Mouse (Mus musculus) adipocyte (in vitro differentiated cells): ENCODE results near the gene Dst.

Experiments
- DNase-seq: peaks from one replicate; pipeline ENCODE4 v3.0.0-alpha.2; 2016; ENCODE audit warnings: low spot score

Dst gene

GRCm38 (mm10) chr1:33980420-33980819 is 72.4 kb downstream of the Dst start:
- no peak for DNase-seq

GRCm38 (mm10) chr1:33989643-33990042 is 81.6 kb downstream of the Dst start:
- no peak for DNase-seq

- DNase-seq: no peak
Observed at GRCm38 (mm10) chr1:33991067-33991466, 83.0 kb downstream of the Dst start.

- no peak for DNase-seq
Observed at GRCm38 (mm10) chr1:33992810-33993209, 84.8 kb downstream of the Dst start.

GRCm38 (mm10) chr1:33994201-33994600 is 86.2 kb downstream of the Dst start:
- DNase-seq: no peak

- no peak for DNase-seq
Observed at GRCm38 (mm10) chr1:33995386-33995785, 87.4 kb downstream of the Dst start.

- DNase-seq: no peak
Observed at GRCm38 (mm10) chr1:33996105-33996887, 88.3 kb downstream of the Dst start.

GRCm38 (mm10) chr1:34002321-34002720 is 94.3 kb downstream of the Dst start:
- no peak for DNase-seq

GRCm38 (mm10) chr1:34002970-34003369 is 94.9 kb downstream of the Dst start:
- no peak for DNase-seq

- no peak for DNase-seq
Observed at GRCm38 (mm10) chr1:34005238-34005725, 97.3 kb downstream of the Dst start.

GRCm38 (mm10) chr1:34005726-34006638 is 98.0 kb downstream of the Dst start:
- peak; percentile 89 for DNase-seq

GRCm38 (mm10) chr1:34006828-34007361 is 98.9 kb downstream of the Dst start:
- DNase-seq: no peak

GRCm38 (mm10) chr1:34007379-34007778 is 99.4 kb downstream of the Dst start:
- DNase-seq: no peak

GRCm38 (mm10) chr1:34011051-34011677 is 103.1 kb downstream of the Dst start:
- DNase-seq: peak; percentile 61

GRCm38 (mm10) chr1:34011821-34012271 is 103.8 kb downstream of the Dst start:
- peak; percentile 61 for DNase-seq

- peak; percentile 64 for DNase-seq
Observed at GRCm38 (mm10) chr1:34013490-34013889, 105.5 kb downstream of the Dst start.

- DNase-seq: no peak
Observed at GRCm38 (mm10) chr1:34016780-34017179, 108.8 kb downstream of the Dst start.

- DNase-seq: no peak
Observed at GRCm38 (mm10) chr1:34017323-34017722, 109.3 kb downstream of the Dst start.

GRCm38 (mm10) chr1:34020599-34020998 is 112.6 kb downstream of the Dst start:
- no peak for DNase-seq

- no peak for DNase-seq
Observed at GRCm38 (mm10) chr1:34021574-34021973, 113.5 kb downstream of the Dst start.

GRCm38 (mm10) chr1:34023154-34023553 is 115.1 kb downstream of the Dst start:
- no peak for DNase-seq

- no peak for DNase-seq
Observed at GRCm38 (mm10) chr1:34025879-34026278, 117.9 kb downstream of the Dst start.
